Mouse (Mus musculus): ENCODE results near the gene Rptor. TPM values are rescaled to one million over a fixed set of nuclear protein-coding genes. Genes with fewer than 3 reads are reported as not detected.

Gene Rptor
- 26.3 and 36.1 TPM in 2 replicates for polyA plus RNA-seq (2012; rRNA removed)

GRCm38 (mm10) chr11:119602763-119603526, at the start of gene Rptor:
Gene Rptor (plus strand): TSS chr11:119602905.
- peak; percentile 74 for DNase-seq (ENCODE audit: low read depth)

- no peak for DNase-seq (ENCODE audit: low read depth)
Measured at GRCm38 (mm10) chr11:119554706-119555105, 48.0 kb upstream of the Rptor start.

- no peak for DNase-seq (ENCODE audit: low read depth)
Measured at GRCm38 (mm10) chr11:119555170-119555569, 47.5 kb upstream of the Rptor start.

GRCm38 (mm10) chr11:119557940-119558869, 44.5 kb upstream of the Rptor start:
- no peak for DNase-seq (ENCODE audit: low read depth)

GRCm38 (mm10) chr11:119558870-119559610, 43.7 kb upstream of the Rptor start:
- DNase-seq (ENCODE audit: low read depth): no peak

GRCm38 (mm10) chr11:119562286-119562685, 40.4 kb upstream of the Rptor start:
- DNase-seq (ENCODE audit: low read depth): no peak

GRCm38 (mm10) chr11:119563166-119563565, 39.5 kb upstream of the Rptor start:
- no peak for DNase-seq (ENCODE audit: low read depth)

- no peak for DNase-seq (ENCODE audit: low read depth)
Measured at GRCm38 (mm10) chr11:119564383-119564782, 38.3 kb upstream of the Rptor start.

- no peak for DNase-seq (ENCODE audit: low read depth)
Measured at GRCm38 (mm10) chr11:119565021-119565420, 37.7 kb upstream of the Rptor start.

- DNase-seq (ENCODE audit: low read depth): no peak
Measured at GRCm38 (mm10) chr11:119565684-119566083, 37.0 kb upstream of the Rptor start.

- no peak for DNase-seq (ENCODE audit: low read depth)
Measured at GRCm38 (mm10) chr11:119566188-119566587, 36.5 kb upstream of the Rptor start.

- DNase-seq (ENCODE audit: low read depth): no peak
Measured at GRCm38 (mm10) chr11:119572316-119573010, 30.2 kb upstream of the Rptor start.

GRCm38 (mm10) chr11:119576855-119577254, 25.9 kb upstream of the Rptor start:
- no peak for DNase-seq (ENCODE audit: low read depth)

GRCm38 (mm10) chr11:119577721-119578120, 25.0 kb upstream of the Rptor start:
- DNase-seq (ENCODE audit: low read depth): no peak

- no peak for DNase-seq (ENCODE audit: low read depth)
Measured at GRCm38 (mm10) chr11:119586511-119586910, 16.2 kb upstream of the Rptor start.

GRCm38 (mm10) chr11:119587112-119587511, 15.6 kb upstream of the Rptor start:
- no peak for DNase-seq (ENCODE audit: low read depth)

GRCm38 (mm10) chr11:119589242-119589641, 13.5 kb upstream of the Rptor start:
- no peak for DNase-seq (ENCODE audit: low read depth)

GRCm38 (mm10) chr11:119593966-119594365, 8.7 kb upstream of the Rptor start:
- no peak for DNase-seq (ENCODE audit: low read depth)

GRCm38 (mm10) chr11:119598856-119599255, 3.8 kb upstream of the Rptor start:
- no peak for DNase-seq (ENCODE audit: low read depth)

GRCm38 (mm10) chr11:119600286-119600685, 2.4 kb upstream of the Rptor start:
- no peak for DNase-seq (ENCODE audit: low read depth)

GRCm38 (mm10) chr11:119602177-119602700, 466 bp upstream of the Rptor start:
- no peak for DNase-seq (ENCODE audit: low read depth)

Data from gonadal fat pad, adult 2 months (tissue).